Mouse (Mus musculus) kidney, postnatal 14 days (tissue): ENCODE data around the gene Shroom2.

Experiments used
- DNase-seq: peaks from one replicate; pipeline ENCODE4 v3.0.0; 2022; ENCODE audit warnings: mixed read lengths

Gene Shroom2

DNA sequence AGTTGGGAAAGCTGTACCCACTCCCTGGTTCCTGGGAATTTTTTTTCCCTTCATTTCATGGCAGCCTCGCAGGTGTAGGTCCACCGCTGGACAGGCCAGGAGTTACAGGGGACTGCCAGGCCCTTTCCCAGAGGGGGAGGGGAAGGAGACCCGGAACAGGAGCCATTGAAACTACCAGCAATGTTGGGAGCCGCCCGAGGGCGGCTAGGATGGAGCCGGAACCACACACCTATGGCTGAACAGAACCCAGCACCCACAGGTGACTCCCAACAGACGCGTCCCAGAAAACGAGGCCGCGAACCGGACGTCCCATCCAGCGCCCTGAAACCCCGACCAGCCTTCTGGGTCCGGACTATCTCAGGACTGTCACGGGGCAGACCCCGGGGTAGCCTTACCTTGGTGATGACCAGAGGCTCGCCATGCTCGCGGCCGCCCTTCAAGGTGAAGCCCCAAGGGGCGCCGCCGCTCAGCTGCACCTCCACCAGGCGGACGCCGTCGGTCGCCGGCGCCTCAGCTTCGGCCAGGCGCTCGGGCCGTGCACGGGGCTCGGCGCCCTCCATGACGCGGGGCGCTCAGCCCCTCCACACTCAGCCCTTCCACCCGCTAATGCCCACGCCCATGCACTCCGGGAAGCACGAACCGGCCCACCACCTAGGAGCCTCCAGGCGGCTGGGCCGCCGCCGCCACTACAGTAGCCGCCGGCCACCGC, at the start of gene Shroom2:
TSS of gene Shroom2 (minus strand) at position 575 of the 709 bp plus-strand sequence.
- peak; percentile 52 for DNase-seq

GRCm38 (mm10) chrX:152818996-152819395, 49.7 kb upstream of the Shroom2 start:
- DNase-seq = peak; percentile 20

DNA sequence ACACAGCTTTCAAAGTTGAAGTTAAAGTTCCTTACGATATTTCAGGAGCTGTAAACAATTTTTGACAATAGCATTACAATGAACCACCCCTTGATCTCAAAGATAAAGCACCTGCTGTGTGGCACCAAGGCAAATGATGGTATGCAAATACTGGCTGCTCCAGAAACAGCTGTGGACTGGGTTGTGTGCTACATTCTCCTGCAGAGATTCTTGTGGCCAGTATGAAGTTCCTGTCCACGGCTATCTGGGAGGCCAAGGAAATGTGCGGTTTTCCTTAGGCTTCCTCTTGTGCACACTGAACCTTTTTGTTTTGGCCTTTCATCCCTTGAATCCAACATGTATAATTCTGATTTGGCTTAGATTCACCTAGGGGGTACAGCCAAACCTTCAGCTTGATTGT, 44.1 kb upstream of the Shroom2 start:
- no peak for DNase-seq

GRCm38 (mm10) chrX:152805317-152805716, 36.1 kb upstream of the Shroom2 start:
- no peak for DNase-seq

DNA sequence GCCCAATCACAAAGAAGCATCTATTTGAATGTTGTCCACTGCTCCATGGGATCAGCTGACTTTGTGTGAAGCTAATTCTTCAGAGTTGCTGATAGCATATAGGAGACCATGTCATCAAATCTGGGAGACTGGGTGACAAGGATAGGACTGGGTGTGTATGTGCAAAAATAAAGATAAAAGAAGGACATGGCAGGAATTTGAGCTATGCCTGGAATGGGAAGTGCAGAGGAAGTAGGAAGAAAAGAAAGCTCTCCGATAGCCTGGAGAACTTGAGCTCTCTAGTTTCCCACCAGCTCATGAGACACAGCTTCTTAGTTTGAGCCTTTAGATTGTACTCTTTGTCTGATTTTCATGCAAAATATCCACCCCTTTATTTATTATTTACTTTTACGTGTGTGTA, 19.3 kb upstream of the Shroom2 start:
- DNase-seq = no peak

GRCm38 (mm10) chrX:152788129-152788528, 18.9 kb upstream of the Shroom2 start:
- no peak for DNase-seq

- peak; percentile 41 for DNase-seq
Measured at GRCm38 (mm10) chrX:152781720-152782403, 12.6 kb upstream of the Shroom2 start, which contains the start of gene Gpr143. Gene Gpr143 (plus strand): TSS chrX:152781921.

GRCm38 (mm10) chrX:152769600-152770157, 414 bp upstream of the Shroom2 start:
- DNase-seq = peak; percentile 87

- DNase-seq = no peak
Measured at GRCm38 (mm10) chrX:152764171-152764570, 5.1 kb downstream of the Shroom2 start.

DNA sequence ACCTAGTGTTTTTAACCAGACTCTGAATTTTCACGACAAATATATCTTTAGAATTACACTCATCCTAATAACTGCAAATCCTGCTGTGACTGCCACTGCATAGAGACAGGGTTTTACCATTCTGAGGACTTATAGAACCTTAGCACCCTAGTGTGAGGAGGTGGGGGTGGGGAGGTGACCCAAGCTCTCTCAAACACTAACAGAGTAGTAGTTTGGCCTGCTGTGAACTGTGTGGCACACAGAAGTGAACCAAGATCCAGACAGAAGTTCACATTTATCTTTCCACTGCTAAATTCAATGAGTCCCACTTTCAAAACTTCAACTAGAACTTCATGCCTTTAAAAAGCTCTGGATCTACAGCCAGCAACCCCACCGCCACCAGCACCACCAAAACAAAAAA, 6.4 kb downstream of the Shroom2 start:
- DNase-seq = no peak

DNA sequence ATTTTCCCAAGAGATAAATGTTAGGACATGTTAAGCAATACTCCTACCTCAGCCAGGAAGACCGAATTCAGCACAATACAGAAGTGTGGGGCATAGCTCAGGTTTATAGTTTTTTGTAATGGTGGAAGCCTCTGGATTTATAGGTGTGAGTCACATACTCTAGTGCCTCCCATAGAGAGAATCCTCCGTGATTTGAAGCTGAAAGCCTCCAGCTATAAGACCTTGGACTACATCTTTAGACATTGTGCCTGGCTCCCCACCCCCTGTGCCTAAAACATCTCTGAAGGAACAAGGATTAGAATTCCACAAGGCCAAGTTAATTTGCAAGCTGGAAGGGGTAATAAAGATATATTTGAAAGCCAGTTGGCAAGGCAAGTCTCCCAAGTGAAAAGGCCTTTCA, 6.8 kb downstream of the Shroom2 start:
- DNase-seq = no peak

DNA sequence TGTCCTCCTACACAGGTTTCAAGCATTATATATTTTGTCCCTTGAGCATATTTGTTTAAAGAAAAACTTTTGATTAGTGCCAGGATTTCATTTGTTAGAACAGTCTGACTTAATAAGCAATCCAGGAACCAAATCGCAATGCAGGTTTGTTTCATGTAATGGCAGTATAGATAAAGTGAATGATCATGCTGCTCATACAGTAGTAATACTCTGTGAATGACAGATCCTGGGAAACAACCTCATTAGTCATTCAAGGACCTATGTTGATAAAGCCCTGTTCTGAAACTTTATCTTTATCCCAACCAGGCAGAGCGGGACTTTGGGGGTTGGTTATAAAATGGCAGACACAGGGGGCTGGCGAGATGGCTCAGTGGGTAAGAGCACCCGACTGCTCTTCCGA, 13.0 kb downstream of the Shroom2 start:
- DNase-seq = no peak

DNA sequence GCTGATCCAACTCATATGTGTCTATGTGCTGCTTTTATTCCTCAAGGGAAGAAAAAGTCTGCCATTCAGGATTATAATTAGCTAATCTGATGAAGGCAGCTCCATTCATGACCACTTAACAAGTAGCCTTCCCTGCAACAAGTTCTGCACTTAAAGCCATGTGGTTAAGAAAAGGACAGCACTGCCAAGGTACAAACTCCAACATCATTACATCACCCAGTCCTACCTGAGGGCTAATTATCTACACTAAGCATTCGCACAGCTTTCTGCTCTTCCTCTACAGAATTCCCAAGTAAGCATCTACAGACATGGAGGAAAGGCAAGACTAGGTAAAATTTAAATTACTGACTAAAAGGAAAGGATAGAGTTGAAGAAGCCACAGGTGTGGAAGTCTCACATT, 13.4 kb downstream of the Shroom2 start:
- DNase-seq = no peak

GRCm38 (mm10) chrX:152745925-152746324, 23.3 kb downstream of the Shroom2 start:
- DNase-seq = no peak

DNA sequence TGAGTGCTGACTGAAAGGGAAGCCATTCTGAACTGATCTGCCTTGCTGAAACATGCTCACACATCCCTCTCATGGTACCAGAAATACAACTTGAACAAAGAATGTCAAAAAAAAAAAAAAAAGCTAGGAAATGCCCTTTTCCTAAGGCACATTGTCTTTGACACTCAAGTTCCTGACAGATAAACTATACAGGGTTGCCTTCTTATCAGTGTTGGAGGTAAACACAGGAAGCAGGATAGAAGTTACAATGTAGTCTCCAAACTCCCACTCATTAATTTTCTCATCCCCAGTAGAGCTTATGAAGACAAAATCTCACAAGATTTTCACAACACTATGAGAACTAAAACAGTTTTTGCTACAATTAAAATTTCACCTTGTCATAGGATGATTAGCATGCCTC, 25.6 kb downstream of the Shroom2 start:
- DNase-seq = no peak

GRCm38 (mm10) chrX:152738759-152739368, 30.4 kb downstream of the Shroom2 start:
- DNase-seq = no peak

DNA sequence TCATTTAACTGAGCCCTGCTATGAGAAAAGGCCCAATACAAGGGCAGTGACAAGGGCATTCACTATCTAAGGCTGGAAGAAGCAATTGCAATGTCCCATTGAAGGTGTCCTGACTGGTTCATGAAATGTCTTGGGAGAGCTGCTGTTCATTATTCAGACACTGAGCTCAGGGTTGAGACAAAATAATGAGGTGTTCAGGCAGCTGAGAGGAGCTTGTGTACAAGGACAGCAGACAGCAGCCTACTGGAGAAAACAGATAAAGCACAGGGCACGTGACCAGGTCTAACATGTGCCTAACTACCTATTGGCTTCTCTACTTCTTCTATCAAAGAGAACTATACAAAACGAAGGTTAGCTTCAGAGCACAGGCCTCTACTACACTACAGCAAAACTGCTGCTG, 31.1 kb downstream of the Shroom2 start:
- no peak for DNase-seq

DNA sequence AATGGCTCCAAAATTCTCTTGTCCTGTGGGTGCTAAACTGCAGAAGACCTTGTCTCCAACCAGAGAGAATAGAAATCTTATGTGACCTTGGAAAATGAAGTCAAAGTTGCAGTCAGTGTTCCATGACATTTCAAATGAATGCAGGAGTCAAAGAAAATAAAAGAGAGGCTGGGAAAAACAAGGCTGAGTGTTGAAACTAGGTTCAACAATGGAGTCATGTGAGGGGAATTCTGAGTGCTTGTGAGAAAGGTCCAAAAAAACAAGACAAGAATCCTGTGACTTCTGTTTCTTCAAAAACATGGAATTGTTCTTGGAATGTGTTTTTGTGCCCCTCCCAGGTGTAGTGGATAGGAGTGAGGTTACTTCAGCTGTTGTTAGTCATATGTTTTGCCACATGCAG, 34.0 kb downstream of the Shroom2 start:
- no peak for DNase-seq

DNA sequence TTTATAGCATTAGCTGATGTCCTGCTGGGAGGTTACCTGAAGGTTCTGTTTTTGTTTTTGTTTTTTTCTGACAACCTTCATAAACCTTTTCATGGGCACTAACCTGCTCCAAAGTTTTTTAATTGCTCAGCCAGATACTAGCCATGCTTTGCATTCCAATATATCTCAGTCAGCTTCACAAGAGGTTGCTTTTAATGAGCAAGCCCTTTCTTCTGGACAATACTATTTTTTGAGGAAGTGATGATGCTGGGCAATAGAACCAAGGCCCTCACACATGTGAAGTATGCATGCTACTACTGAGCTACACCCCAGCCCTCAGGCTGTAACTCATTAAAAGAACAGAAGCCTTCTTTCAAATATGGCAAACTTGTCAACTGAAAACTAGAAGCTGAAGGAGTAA, 52.6 kb downstream of the Shroom2 start:
- DNase-seq = no peak

DNA sequence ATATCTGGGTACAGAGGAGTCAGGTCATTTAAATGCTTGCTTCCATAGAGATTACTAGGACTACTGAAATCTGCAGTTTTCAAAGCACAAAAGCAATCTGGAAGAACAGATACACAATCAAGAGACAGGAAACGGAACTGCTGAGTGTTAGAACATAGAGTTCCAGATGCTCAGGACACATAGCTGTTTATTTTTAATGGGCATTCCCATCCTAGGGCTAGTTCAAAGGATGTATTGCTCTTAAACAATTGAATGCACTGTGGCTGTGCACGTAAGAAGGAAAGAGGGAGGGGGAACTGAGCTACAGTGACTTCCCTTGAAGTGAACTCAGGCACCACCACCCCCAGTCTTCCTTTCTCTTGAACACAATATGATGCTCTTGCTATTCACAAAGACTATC, 58.5 kb downstream of the Shroom2 start:
- peak; percentile 4 for DNase-seq

DNA sequence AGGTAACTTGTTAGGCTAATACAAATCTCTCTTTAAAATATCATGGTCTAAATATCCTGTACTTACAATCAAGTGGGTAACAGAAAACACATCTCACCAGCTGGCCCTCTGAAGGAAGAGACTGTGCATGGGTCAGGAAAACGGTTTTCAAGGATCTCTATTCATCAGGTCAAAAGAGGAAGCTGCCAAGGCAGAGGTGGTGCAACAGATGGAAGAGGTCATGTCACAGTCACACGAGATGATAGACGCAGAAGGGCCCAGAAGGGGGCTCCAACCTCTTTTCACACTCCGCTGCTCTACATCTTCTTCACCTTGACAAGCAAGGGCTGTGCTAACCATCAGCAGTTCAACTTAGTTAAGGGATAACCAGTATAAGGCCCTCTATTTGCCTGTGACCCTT, 60.9 kb downstream of the Shroom2 start:
- DNase-seq = peak; percentile 22

GRCm38 (mm10) chrX:152705397-152705796, 63.9 kb downstream of the Shroom2 start:
- peak; percentile 52 for DNase-seq

DNA sequence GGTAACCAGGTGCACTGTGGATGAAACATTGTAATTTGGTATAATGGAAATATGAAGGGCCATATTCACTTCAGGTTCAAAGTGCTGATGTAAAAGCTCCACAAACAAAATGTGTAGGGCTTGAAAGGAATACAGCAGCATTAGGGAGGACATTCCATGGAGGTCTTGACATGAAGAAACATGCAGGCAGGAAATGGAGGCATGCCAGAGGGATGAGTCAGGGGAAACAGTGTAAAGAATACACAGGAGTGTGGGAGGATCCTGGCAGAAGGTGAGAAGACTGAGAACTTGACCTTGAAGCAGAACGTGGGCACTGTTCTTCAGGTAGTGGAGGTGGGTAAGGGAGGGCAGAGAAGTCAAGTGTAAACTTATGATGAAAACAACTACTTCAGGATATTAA, 65.6 kb downstream of the Shroom2 start:
- peak; percentile 23 for DNase-seq

- no peak for DNase-seq
Measured at GRCm38 (mm10) chrX:152701679-152702078, 67.6 kb downstream of the Shroom2 start.
